8 mouse cellular contexts compared by ENCODE assay signal in genomic region chr13:55600657-55601056, GRCm38 (mm10). TPM values are rescaled to one million over a fixed set of nuclear protein-coding genes. Genes with fewer than 3 reads are reported as not detected.
A peak's percentile ranks its signal among the peaks of the same experiment; 100 is the strongest.
DNase-seq lines count a peak whose midpoint lies in the region; ATAC-seq lines count a peak whose summit lies in the region.

No protein-coding gene starts in this region.

- peaks cover 45% of the 10 kb centered on the region for H3K36me3 ChIP-seq in embryonic facial prominence, embryonic 12.5 days
- peaks cover 24% of the 10 kb centered on the region for H3K36me3 ChIP-seq in intestine, embryonic 15.5 days

- H3K27me3 ChIP-seq in embryonic facial prominence, embryonic 12.5 days = no peaks in the 10 kb centered on the region
- H3K27me3 ChIP-seq in intestine, embryonic 15.5 days (replicated peaks) = no peaks in the 10 kb centered on the region

- 22% methylated on average over 9 of the region's 9 CpGs for WGBS in embryonic facial prominence, embryonic 12.5 days
- WGBS in intestine, embryonic 15.5 days = 16% methylated on average over 9 of the region's 9 CpGs

- no peak overlapping the region; the same call in 1 of the 2 replicates for H3K27ac ChIP-seq in embryonic facial prominence, embryonic 12.5 days
- H3K27ac ChIP-seq in intestine, embryonic 15.5 days = no peak overlapping the region

- peaks cover 8% of the 10 kb centered on the region for H3K4me1 ChIP-seq in embryonic facial prominence, embryonic 12.5 days
- peaks cover 4% of the 10 kb centered on the region for H3K4me1 ChIP-seq in intestine, embryonic 15.5 days (replicated peaks)

- H3K9me3 ChIP-seq in embryonic facial prominence, embryonic 12.5 days = no peaks in the 10 kb centered on the region
- H3K9me3 ChIP-seq in intestine, embryonic 15.5 days = no peaks in the 10 kb centered on the region

- no peak for ATAC-seq in embryonic facial prominence, embryonic 12.5 days (ENCODE audit: insufficient number of reproducible peaks, insufficient read depth, low FRiP score, low TSS enrichment)
- peak; percentile 28; the same call in 1 of the 2 replicates for ATAC-seq in intestine, embryonic 15.5 days
- ATAC-seq in megakaryocyte progenitor cell, adult 5-6 weeks (replicated peaks; ENCODE audit: poor library complexity) = peak; percentile 75

- peak overlapping the region; percentile 81 for H3K4me2 ChIP-seq in embryonic facial prominence, embryonic 12.5 days (replicated peaks)
- peak overlapping the region; percentile 74 for H3K4me2 ChIP-seq in intestine, embryonic 15.5 days (replicated peaks)

- peak; percentile 34 to 57 for DNase-seq in spleen, postnatal 36 days (ENCODE audit: low spot score in 2 of 2)
- DNase-seq in spleen, postnatal 14 days (ENCODE audit: low spot score in 2 of 2) = no peak
- no peak for DNase-seq in urinary bladder, adult 2 months (ENCODE audit: low spot score)
- no peak for DNase-seq in gastrocnemius, postnatal 25 days
- no peak for DNase-seq in layer of hippocampus, adult 8-10 months (ENCODE audit: low spot score in 2 of 2)

- H3K4me3 ChIP-seq in embryonic facial prominence, embryonic 12.5 days = peak overlapping the region; percentile 92
- H3K4me3 ChIP-seq in intestine, embryonic 15.5 days (replicated peaks) = peak overlapping the region; percentile 95

- H3K9ac ChIP-seq in embryonic facial prominence, embryonic 12.5 days = peak overlapping the region; percentile 90
- peak overlapping the region; percentile 94; the same call in 1 of the 2 replicates for H3K9ac ChIP-seq in intestine, embryonic 15.5 days

RNA-seq across cellular contexts. Expression of gene B4galt7, which starts 1.0 kb away (rescaled TPM):
- 35.3 and 38.9 TPM in 2 replicates for polyA plus RNA-seq in embryonic facial prominence, embryonic 12.5 days (2016; fragmentation: Nextera tagmentation; extraction: Ambion mirVana)
- 21.7 and 23.2 TPM in 2 replicates for polyA plus RNA-seq in intestine, embryonic 15.5 days (2015; fragmentation: Nextera tagmentation; extraction: Ambion mirVana)
- 10.6 and 13.0 TPM in 2 replicates for total RNA-seq in megakaryocyte progenitor cell, adult 5-6 weeks (2015)
- 12.8 and 16.7 TPM in 2 replicates for total RNA-seq in megakaryocyte progenitor cell, adult 5-6 weeks (2017)
- polyA plus RNA-seq in urinary bladder, adult 2 months (2012; rRNA removed) = 17.7 and 22.1 TPM in 2 replicates
- total RNA-seq in gastrocnemius, postnatal 25 days (2021) = 1 to 10 TPM; 4.5 to 6.9 TPM
- 10 to 100 TPM; 21.5 to 28.7 (median 24.8) TPM for total RNA-seq in layer of hippocampus, adult 8-10 months (2022)

RNA-seq across cellular contexts. Expression of gene Caml, which starts 22.1 kb away (rescaled TPM):
- polyA plus RNA-seq in embryonic facial prominence, embryonic 12.5 days (2016; fragmentation: Nextera tagmentation; extraction: Ambion mirVana) = 67.0 and 69.7 TPM in 2 replicates
- polyA plus RNA-seq in intestine, embryonic 15.5 days (2015; fragmentation: Nextera tagmentation; extraction: Ambion mirVana) = 41.6 and 46.9 TPM in 2 replicates
- total RNA-seq in megakaryocyte progenitor cell, adult 5-6 weeks (2015) = 50.0 and 50.4 TPM in 2 replicates
- total RNA-seq in megakaryocyte progenitor cell, adult 5-6 weeks (2017) = 49.5 and 54.7 TPM in 2 replicates
- 44.0 and 46.8 TPM in 2 replicates for polyA plus RNA-seq in urinary bladder, adult 2 months (2012; rRNA removed)
- total RNA-seq in gastrocnemius, postnatal 25 days (2021) = 1 to 10 TPM; 8.2 to 9.2 TPM
- 10 to 100 TPM; 41.5 to 54.7 (median 46.1) TPM for total RNA-seq in layer of hippocampus, adult 8-10 months (2022)

RNA-seq across cellular contexts. Expression of gene Tmed9, which starts 27.1 kb away (rescaled TPM):
- 120 and 127 TPM in 2 replicates for polyA plus RNA-seq in embryonic facial prominence, embryonic 12.5 days (2016; fragmentation: Nextera tagmentation; extraction: Ambion mirVana)
- polyA plus RNA-seq in intestine, embryonic 15.5 days (2015; fragmentation: Nextera tagmentation; extraction: Ambion mirVana) = 110 and 122 TPM in 2 replicates
- 92.3 and 117 TPM in 2 replicates for total RNA-seq in megakaryocyte progenitor cell, adult 5-6 weeks (2015)
- 194 and 211 TPM in 2 replicates for total RNA-seq in megakaryocyte progenitor cell, adult 5-6 weeks (2017)
- polyA plus RNA-seq in urinary bladder, adult 2 months (2012; rRNA removed) = 136 and 157 TPM in 2 replicates
- 10 to 100 TPM; 70.8 to 73.1 TPM for total RNA-seq in gastrocnemius, postnatal 25 days (2021)
- 100 to 1,000 TPM; 124 to 139 (median 130) TPM for total RNA-seq in layer of hippocampus, adult 8-10 months (2022)

RNA-seq across cellular contexts. Expression of gene Fam193b, which starts 29.7 kb away (rescaled TPM):
- polyA plus RNA-seq in embryonic facial prominence, embryonic 12.5 days (2016; fragmentation: Nextera tagmentation; extraction: Ambion mirVana) = 59.5 and 65.6 TPM in 2 replicates
- 22.9 and 23.5 TPM in 2 replicates for polyA plus RNA-seq in intestine, embryonic 15.5 days (2015; fragmentation: Nextera tagmentation; extraction: Ambion mirVana)
- total RNA-seq in megakaryocyte progenitor cell, adult 5-6 weeks (2015) = 24.9 and 29.1 TPM in 2 replicates
- 21.8 and 25.1 TPM in 2 replicates for total RNA-seq in megakaryocyte progenitor cell, adult 5-6 weeks (2017)
- polyA plus RNA-seq in urinary bladder, adult 2 months (2012; rRNA removed) = 86.0 and 97.9 TPM in 2 replicates
- total RNA-seq in gastrocnemius, postnatal 25 days (2021) = 10 to 100 TPM; 11.4 to 11.7 TPM
- total RNA-seq in layer of hippocampus, adult 8-10 months (2022) = 100 to 1,000 TPM in 2 of 4 experiments, 10 to 100 TPM in 2; 84.9 to 113 (median 94.5) TPM

RNA-seq across cellular contexts. Expression of gene Ddx46, which starts 34.2 kb away (rescaled TPM):
- 42.4 and 45.6 TPM in 2 replicates for polyA plus RNA-seq in embryonic facial prominence, embryonic 12.5 days (2016; fragmentation: Nextera tagmentation; extraction: Ambion mirVana)
- polyA plus RNA-seq in intestine, embryonic 15.5 days (2015; fragmentation: Nextera tagmentation; extraction: Ambion mirVana) = 31.4 and 31.5 TPM in 2 replicates
- 62.4 and 76.8 TPM in 2 replicates for total RNA-seq in megakaryocyte progenitor cell, adult 5-6 weeks (2015)
- total RNA-seq in megakaryocyte progenitor cell, adult 5-6 weeks (2017) = 79.0 and 153 TPM in 2 replicates
- 33.9 and 35.8 TPM in 2 replicates for polyA plus RNA-seq in urinary bladder, adult 2 months (2012; rRNA removed)
- 10 to 100 TPM; 17.1 to 18.5 TPM for total RNA-seq in gastrocnemius, postnatal 25 days (2021)
- total RNA-seq in layer of hippocampus, adult 8-10 months (2022) = 10 to 100 TPM; 41.8 to 48.4 (median 46.2) TPM

Comparison
In these comparisons a context has a peak if more than half of its experiments do, and no peak if none do; other contexts are left out.
1. DNase-seq: peak in spleen, postnatal 36 days (2 of 2); none in spleen, postnatal 14 days (0 of 2), urinary bladder, adult 2 months (single experiment), gastrocnemius, postnatal 25 days (single experiment) and layer of hippocampus, adult 8-10 months (0 of 2).
2. RNA of gene Caml, which starts 22.1 kb away (total RNA-seq): 49.5 to 54.7 TPM in megakaryocyte progenitor cell, adult 5-6 weeks and 41.5 to 54.7 TPM in layer of hippocampus, adult 8-10 months; 8.2 to 9.2 TPM in gastrocnemius, postnatal 25 days; every median in the first group is over 4 times any median in the second.